Mouse (Mus musculus) neural tube, embryonic 12.5 days (tissue): Measurements from ENCODE around the gene Cgref1. TPM values are rescaled to one million over a fixed set of nuclear protein-coding genes. Genes with fewer than 3 reads are reported as not detected.

Source experiments
- ATAC-seq: fragments of 200-750 bp; cut with Nextera tagmentation; 2 replicates; pipeline ENCODE4 v1.8.0; 2017; ENCODE audit warnings: low read depth, mild to moderate bottlenecking, moderate TSS enrichment, moderate library complexity; ENCODE audit not compliant: low FRiP score
- H3K27ac ChIP-seq: fragments of 300-500 bp; sonication (generic); 2 replicates; pipeline ENCODE4 v1.5.1; 2016
- H3K27me3 ChIP-seq: fragments of 300-500 bp; sonication (generic); replicated peaks from 2 replicates; pipeline ENCODE4 v1.6.1; 2016; ENCODE audit warnings: mild to moderate bottlenecking
- H3K36me3 ChIP-seq: fragments of 300-500 bp; sonication (generic); 2 replicates; pipeline ENCODE4 v1.6.1; 2016; ENCODE audit warnings: mild to moderate bottlenecking
- H3K4me1 ChIP-seq: fragments of 300-500 bp; sonication (generic); 2 replicates; pipeline ENCODE4 v1.6.1; 2016
- H3K4me2 ChIP-seq: fragments of 300-500 bp; sonication (generic); replicated peaks from 2 replicates; pipeline ENCODE4 v1.6.1; 2016; ENCODE audit warnings: mild to moderate bottlenecking
- H3K4me3 ChIP-seq: fragments of 300-500 bp; sonication (generic); 2 replicates; pipeline ENCODE4 v1.5.1; 2016
- H3K9ac ChIP-seq: fragments of 300-500 bp; sonication (generic); 2 replicates; pipeline ENCODE4 v1.6.1; 2016; ENCODE audit warnings: mild to moderate bottlenecking
- H3K9me3 ChIP-seq: fragments of 300-500 bp; sonication (generic); 2 replicates; pipeline ENCODE4 v1.6.1; 2016; ENCODE audit warnings: mild to moderate bottlenecking
- WGBS: fragments of 180-500 bp; shearing (Covaris S2); methylation state at CpG from one replicate; pipeline ENCODE4 v1.1.7; 2016; 5-methylcytosine and 5-hydroxymethylcytosine counted together
- polyA plus RNA-seq: library from polyadenylated mRNA; unstranded; fragments of >200 nt; fragmentation: Nextera tagmentation; extraction: Ambion mirVana; gene quantifications from 2 replicates; pipeline ENCODE4 v1.2.1, GENCODE M21; 2016

Gene Cgref1
- polyA plus RNA-seq, 1 experiment from 2014 or later = 17.7 TPM

GRCm38 (mm10) chr5:30944344-30944743 is 1.0 kb downstream of the Cgref1 start:
- no peak overlapping the region for H3K9ac ChIP-seq
- peaks cover 9% of the 10 kb centered on the region for H3K4me1 ChIP-seq
- H3K4me2 ChIP-seq = peak overlapping the region; percentile 95; the same call in 1 of the 2 replicates
- 89% methylated on average over 6 of the region's 6 CpGs for WGBS
- H3K36me3 ChIP-seq = no peaks in the 10 kb centered on the region
- no peak for ATAC-seq
- no peak overlapping the region; the same call in 1 of the 2 replicates for H3K4me3 ChIP-seq
- no peaks in the 10 kb centered on the region for H3K9me3 ChIP-seq
- no peak overlapping the region for H3K27ac ChIP-seq
- H3K27me3 ChIP-seq = no peaks in the 10 kb centered on the region

- ATAC-seq = no peak
- Histone ChIP-seq H3K27me3 (no peaks in the 10 kb centered on the region), H3K4me3 (no peak overlapping the region), H3K9me3 (no peaks in the 10 kb centered on the region), H3K9ac (no peak overlapping the region), H3K4me1 (peaks cover 9% of the 10 kb centered on the region), H3K4me2 (no peak overlapping the region), H3K36me3 (no peaks in the 10 kb centered on the region), H3K27ac (no peak overlapping the region)
- WGBS = 97% methylated on average over 2 of the region's 2 CpGs
These were observed 2.4 kb downstream of the Cgref1 start for GRCm38 (mm10) chr5:30943004-30943403.

GRCm38 (mm10) chr5:30934725-30935461 is 10.5 kb downstream of the Cgref1 start:
- Histone ChIP-seq H3K27ac (no peak overlapping the region), H3K4me1 (no peaks in the 10 kb centered on the region), H3K4me2 (no peak overlapping the region), H3K9me3 (no peaks in the 10 kb centered on the region), H3K36me3 (no peaks in the 10 kb centered on the region), H3K27me3 (no peaks in the 10 kb centered on the region), H3K4me3 (no peak overlapping the region), H3K9ac (no peak overlapping the region)
- no peak for ATAC-seq
- 91% methylated on average over 5 of the region's 5 CpGs for WGBS

GRCm38 (mm10) chr5:30933705-30934104 is 11.7 kb downstream of the Cgref1 start:
- 73% methylated on average over 5 of the region's 5 CpGs for WGBS
- H3K4me3 ChIP-seq = no peak overlapping the region
- no peaks in the 10 kb centered on the region for H3K36me3 ChIP-seq
- no peaks in the 10 kb centered on the region for H3K9me3 ChIP-seq
- no peaks in the 10 kb centered on the region for H3K4me1 ChIP-seq
- H3K4me2 ChIP-seq = no peak overlapping the region
- H3K27me3 ChIP-seq = no peaks in the 10 kb centered on the region
- no peak for ATAC-seq
- no peak overlapping the region for H3K27ac ChIP-seq
- H3K9ac ChIP-seq = no peak overlapping the region

- Histone ChIP-seq H3K27me3 (no peaks in the 10 kb centered on the region), H3K9me3 (no peaks in the 10 kb centered on the region), H3K4me2 (no peak overlapping the region), H3K27ac (no peak overlapping the region), H3K4me1 (no peaks in the 10 kb centered on the region), H3K9ac (no peak overlapping the region), H3K4me3 (no peak overlapping the region), H3K36me3 (no peaks in the 10 kb centered on the region)
- ATAC-seq = no peak
- 86% methylated on average over 4 of the region's 4 CpGs for WGBS
These were observed 14.0 kb downstream of the Cgref1 start for GRCm38 (mm10) chr5:30931378-30931777.

- Histone ChIP-seq H3K36me3 (no peaks in the 10 kb centered on the region), H3K4me3 (no peak overlapping the region), H3K4me2 (no peak overlapping the region), H3K27ac (no peak overlapping the region), H3K9ac (no peak overlapping the region), H3K4me1 (no peaks in the 10 kb centered on the region), H3K9me3 (no peaks in the 10 kb centered on the region), H3K27me3 (no peaks in the 10 kb centered on the region)
- no peak for ATAC-seq
- WGBS = 87% methylated on average over 6 of the region's 6 CpGs
These were observed 14.5 kb downstream of the Cgref1 start for GRCm38 (mm10) chr5:30930846-30931245.

GRCm38 (mm10) chr5:30930121-30930520 is 15.3 kb downstream of the Cgref1 start:
- Histone ChIP-seq H3K9me3 (no peaks in the 10 kb centered on the region), H3K4me1 (no peaks in the 10 kb centered on the region), H3K4me3 (no peak overlapping the region), H3K27me3 (no peaks in the 10 kb centered on the region), H3K9ac (no peak overlapping the region), H3K27ac (no peak overlapping the region), H3K36me3 (no peaks in the 10 kb centered on the region), H3K4me2 (no peak overlapping the region)
- no peak for ATAC-seq
- 49% methylated on average over 4 of the region's 4 CpGs for WGBS

- Histone ChIP-seq H3K4me2 (peak overlapping the region; percentile 45), H3K9ac (no peak overlapping the region), H3K27me3 (no peaks in the 10 kb centered on the region), H3K4me1 (no peaks in the 10 kb centered on the region), H3K9me3 (no peaks in the 10 kb centered on the region), H3K36me3 (no peaks in the 10 kb centered on the region), H3K27ac (no peak overlapping the region), H3K4me3 (no peak overlapping the region)
- peak; percentile 65; the same call in 1 of the 2 replicates for ATAC-seq
- 44% methylated on average over 7 of the region's 7 CpGs for WGBS
These were observed 17.4 kb downstream of the Cgref1 start for GRCm38 (mm10) chr5:30927945-30928529.

- H3K27me3 ChIP-seq = no peaks in the 10 kb centered on the region
- WGBS = 83% methylated on average over 2 of the region's 2 CpGs
- no peak for ATAC-seq
- H3K9ac ChIP-seq = no peak overlapping the region
- H3K27ac ChIP-seq = no peak overlapping the region
- H3K4me2 ChIP-seq = no peak overlapping the region
- H3K4me3 ChIP-seq = no peak overlapping the region
- H3K4me1 ChIP-seq = peaks cover 13% of the 10 kb centered on the region
- H3K9me3 ChIP-seq = no peaks in the 10 kb centered on the region
- no peaks in the 10 kb centered on the region for H3K36me3 ChIP-seq
These were observed 19.3 kb downstream of the Cgref1 start for GRCm38 (mm10) chr5:30926073-30926472.

GRCm38 (mm10) chr5:30925217-30925616 is 20.2 kb downstream of the Cgref1 start:
- no peak for ATAC-seq
- no peak overlapping the region for H3K27ac ChIP-seq
- H3K9me3 ChIP-seq = no peaks in the 10 kb centered on the region
- no peaks in the 10 kb centered on the region for H3K36me3 ChIP-seq
- 86% methylated on average over 5 of the region's 5 CpGs for WGBS
- H3K4me1 ChIP-seq = peaks cover 13% of the 10 kb centered on the region
- no peaks in the 10 kb centered on the region for H3K27me3 ChIP-seq
- H3K4me3 ChIP-seq = no peak overlapping the region
- no peak overlapping the region for H3K9ac ChIP-seq
- H3K4me2 ChIP-seq = no peak overlapping the region

- WGBS = 79% methylated on average over 8 of the region's 8 CpGs
- no peak overlapping the region for H3K4me3 ChIP-seq
- peaks cover 13% of the 10 kb centered on the region for H3K4me1 ChIP-seq
- no peaks in the 10 kb centered on the region for H3K9me3 ChIP-seq
- no peaks in the 10 kb centered on the region for H3K36me3 ChIP-seq
- H3K27ac ChIP-seq = no peak overlapping the region
- no peak overlapping the region for H3K9ac ChIP-seq
- no peaks in the 10 kb centered on the region for H3K27me3 ChIP-seq
- ATAC-seq = no peak
- H3K4me2 ChIP-seq = no peak overlapping the region
These were observed 20.8 kb downstream of the Cgref1 start for GRCm38 (mm10) chr5:30924614-30925013.

GRCm38 (mm10) chr5:30923119-30923518 is 22.3 kb downstream of the Cgref1 start:
- Histone ChIP-seq H3K27me3 (no peaks in the 10 kb centered on the region), H3K36me3 (peaks cover 3% of the 10 kb centered on the region; the same call in 1 of the 2 replicates), H3K4me3 (no peak overlapping the region), H3K9me3 (no peaks in the 10 kb centered on the region), H3K9ac (no peak overlapping the region), H3K4me2 (no peak overlapping the region), H3K27ac (no peak overlapping the region), H3K4me1 (peaks cover 13% of the 10 kb centered on the region)
- ATAC-seq = no peak
- 88% methylated on average over 6 of the region's 6 CpGs for WGBS
